Mouse (Mus musculus): ENCODE results near the gene Trim11. TPM values are rescaled to one million over a fixed set of nuclear protein-coding genes. Genes with fewer than 3 reads are reported as not detected.

Trim11 gene
- total RNA-seq, 4 experiments from 2014 or later = 4.8 to 8.5 (median 7.4) TPM

DNA sequence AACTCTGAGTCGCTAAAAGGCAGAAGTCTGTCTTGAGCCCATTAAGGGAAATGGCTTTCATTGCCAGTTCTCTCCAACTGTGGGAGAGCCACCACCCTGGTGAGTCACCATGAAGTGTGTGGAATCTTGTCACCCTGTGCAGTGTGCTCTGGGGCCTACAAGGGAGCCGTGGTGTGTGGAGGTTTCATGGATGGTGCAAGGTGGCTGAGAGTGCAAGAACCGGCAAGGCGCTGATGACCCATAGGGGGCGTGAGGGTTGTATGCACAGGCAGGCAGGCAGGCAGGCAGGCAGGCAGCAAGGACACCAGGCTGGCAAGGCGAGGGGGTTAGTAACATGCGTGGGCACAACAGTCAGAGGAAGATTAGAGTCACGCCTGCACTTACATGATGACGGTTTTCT, 37.2 kb downstream of the Trim11 start:
- no peak for DNase-seq (ENCODE audit: low spot score in 2 of 2)

DNA sequence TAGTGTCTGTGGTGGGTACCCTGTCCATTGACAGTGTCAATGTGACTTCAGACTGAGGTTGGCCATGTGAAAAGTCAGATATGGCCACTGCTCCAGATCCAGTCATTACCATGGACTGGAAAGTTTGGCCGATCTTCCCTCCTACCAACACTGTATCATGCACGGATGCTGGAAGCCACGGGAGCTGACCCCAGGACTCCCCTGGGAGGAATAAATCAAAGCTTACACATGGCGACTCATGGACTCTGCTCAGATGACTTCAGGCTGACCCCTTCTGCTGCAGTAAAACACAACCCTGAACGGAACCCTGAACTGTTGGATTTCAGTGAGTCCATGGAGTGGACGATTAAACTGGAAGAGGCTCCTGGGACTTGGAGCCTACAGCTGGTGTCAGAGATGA, 48.5 kb downstream of the Trim11 start:
- DNase-seq (ENCODE audit: low spot score in 2 of 2) = no peak

DNA sequence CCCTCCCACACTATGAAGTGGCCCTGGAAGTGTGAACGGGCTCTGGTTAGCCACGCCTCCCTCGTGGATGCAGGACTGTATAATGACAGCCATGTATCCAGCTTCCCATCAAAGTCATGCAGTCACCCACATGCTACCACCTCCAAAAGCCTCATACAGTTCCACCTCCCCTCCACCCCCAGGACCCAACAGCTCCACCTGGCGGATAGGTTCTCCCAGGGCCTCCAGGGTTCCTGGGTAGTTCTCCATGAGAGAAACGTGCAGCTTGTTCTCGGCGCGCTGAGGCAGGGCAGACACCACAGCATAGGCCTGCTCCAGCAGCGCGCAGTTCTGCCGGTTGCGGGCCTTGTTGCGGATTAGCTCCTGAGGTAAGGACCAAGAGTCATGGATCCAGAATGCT, 51.1 kb downstream of the Trim11 start:
- no peak for DNase-seq (ENCODE audit: low spot score in 2 of 2)

Small RNA genes within 50 kb of the gene (microRNA-seq; reads per million reads assigned to microRNA genes)
- gene Gm44313 = not detected

Other genes with a start within 250 kb of the Trim11 start
- gene Olfr317, start 238.9 kb upstream of the Trim11 start, total RNA-seq (2022) = not detected
- gene Olfr316, start 225.4 kb upstream of the Trim11 start, total RNA-seq (2022) = not detected
- gene Olfr315, start 204.9 kb upstream of the Trim11 start, total RNA-seq (2022) = not detected
- gene Olfr314, start 195.1 kb upstream of the Trim11 start, total RNA-seq (2022) = not detected
- gene Fam183b, start 176.1 kb upstream of the Trim11 start, total RNA-seq (2022) = not detected
- gene Olfr313, start 163.1 kb upstream of the Trim11 start, total RNA-seq (2022) = not detected
- not detected for gene Olfr312, start 148.9 kb upstream of the Trim11 start, total RNA-seq (2022)
- gene Olfr311, start 138.8 kb upstream of the Trim11 start, total RNA-seq (2022) = not detected
- gene Gm12258, start 130.9 kb upstream of the Trim11 start, total RNA-seq (2022) = under 1 TPM; 0.22 to 0.54 (median 0.36) TPM
- 1 to 10 TPM; 1.2 to 2.5 (median 1.6) TPM for gene 2810021J22Rik, start 110.9 kb upstream of the Trim11 start, total RNA-seq (2022)
- 1 to 10 TPM; 2.6 to 4.8 (median 4.1) TPM for gene Zfp39, start 73.9 kb upstream of the Trim11 start, total RNA-seq (2022)
- gene Btnl10, start 60.2 kb upstream of the Trim11 start, total RNA-seq (2022) = not detected
- 100 to 1,000 TPM in 2 of 4 experiments, 10 to 100 TPM in 2; 97.5 to 116 (median 100) TPM for gene Rnf187, start 39.2 kb upstream of the Trim11 start, total RNA-seq (2022)
- gene Hist3h2ba, start 29.2 kb upstream of the Trim11 start, total RNA-seq (2022) = 1 to 10 TPM in 1 of 4 experiments, under 1 TPM in 1, not detected in 2; 0.52 to 1.2 TPM
- 10 to 100 TPM in 3 of 4 experiments, 1 to 10 TPM in 1; 8.9 to 14.8 (median 11.5) TPM for gene Hist3h2a, start 23.4 kb upstream of the Trim11 start, total RNA-seq (2022)
- gene Trim17, start 23.4 kb upstream of the Trim11 start, total RNA-seq (2022) = under 1 TPM; 0.08 to 0.31 (median 0.20) TPM
- 1,000 to 10,000 TPM; 2,003 to 2,639 (median 2,223) TPM for gene Obscn, start 158.3 kb downstream of the Trim11 start, total RNA-seq (2022)
- 1 to 10 TPM; 6.1 to 7.4 (median 7.0) TPM for gene Iba57, start 185.6 kb downstream of the Trim11 start, total RNA-seq (2022)
- under 1 TPM in 1 of 4 experiments, not detected in 3; 0.16 TPM for gene Gjc2, start 205.1 kb downstream of the Trim11 start, total RNA-seq (2022)
- gene Guk1, start 214.1 kb downstream of the Trim11 start, total RNA-seq (2022) = 10 to 100 TPM; 36.2 to 43.1 (median 36.8) TPM
- gene Mrpl55, start 224.4 kb downstream of the Trim11 start, total RNA-seq (2022) = 10 to 100 TPM; 51.9 to 58.6 (median 56.0) TPM
- 1 to 10 TPM; 1.9 to 3.1 (median 2.5) TPM for gene 2310033P09Rik, start 230.2 kb downstream of the Trim11 start, total RNA-seq (2022)